Mouse (Mus musculus) liver, adult 2 months (tissue): ENCODE measurements around the gene Rpl31. TPM values are rescaled to one million over a fixed set of nuclear protein-coding genes. Genes with fewer than 3 reads are reported as not detected.
A peak's percentile ranks its signal among the peaks of the same experiment; 100 is the strongest.

Experiments
- DNase-seq: peaks from one replicate; pipeline ENCODE4 v3.0.0-alpha.2; 2011; ENCODE audit warnings: low read depth, low spot score; ENCODE audit errors: extremely low read depth
- H3K27ac ChIP-seq: fragments of 200-500 bp; replicated peaks from 2 replicates; pipeline ENCODE4 v1.5.1; 2012; ENCODE audit warnings: low read depth, mild to moderate bottlenecking, control low read depth, inconsistent platforms, low read length; ENCODE audit not compliant: insufficient read depth
- H3K27me3 ChIP-seq: fragments of 200-500 bp; 2 replicates; pipeline ENCODE4 v1.6.1; 2012; ENCODE audit warnings: mild to moderate bottlenecking, moderate library complexity, low read length, inconsistent platforms; ENCODE audit not compliant: control insufficient read depth, insufficient read depth
- H3K36me3 ChIP-seq: fragments of 200-500 bp; 2 replicates; pipeline ENCODE4 v1.6.1; 2012; ENCODE audit warnings: low read length, inconsistent platforms; ENCODE audit not compliant: control insufficient read depth, insufficient read depth
- H3K4me1 ChIP-seq: fragments of 200-500 bp; 2 replicates; pipeline ENCODE4 v1.6.1; 2011; ENCODE audit warnings: low read length; ENCODE audit not compliant: control insufficient read depth, insufficient read depth
- H3K4me3 ChIP-seq: fragments of 200-500 bp; 2 replicates; pipeline ENCODE4 v1.5.1; 2011; ENCODE audit warnings: low read depth, mild to moderate bottlenecking, control low read depth, low read length, moderate library complexity; ENCODE audit not compliant: insufficient read depth
- H3K79me2 ChIP-seq: fragments of 200-500 bp; 2 replicates; pipeline ENCODE4 v1.6.1; 2012; ENCODE audit warnings: inconsistent platforms, mild to moderate bottlenecking, low read length, moderate library complexity; ENCODE audit not compliant: control insufficient read depth, insufficient read depth
- H3K9ac ChIP-seq: fragments of 200-500 bp; 2 replicates; pipeline ENCODE4 v1.6.1; 2012; ENCODE audit warnings: low read depth, mild to moderate bottlenecking, control low read depth, inconsistent platforms, low read length
- CTCF ChIP-seq: fragments of 200-500 bp; IDR thresholded peaks from 2 replicates; pipeline ENCODE4 v1.5.1; 2011; ENCODE audit warnings: low read depth, low read length, control low read depth
- POLR2A ChIP-seq: fragments of 200-500 bp; IDR thresholded peaks from 2 replicates; pipeline ENCODE4 v1.6.1; 2011; ENCODE audit warnings: low read length, control low read depth; ENCODE audit not compliant: insufficient read depth; ENCODE audit errors: extremely low read depth
- WGBS: fragments of 180-500 bp; shearing (Covaris S2); methylation state at CpG from one replicate; pipeline ENCODE4 v1.1.7; 2018; 5-methylcytosine and 5-hydroxymethylcytosine counted together
- polyA plus RNA-seq: library from polyadenylated mRNA; depleted of rRNA; stranded (reverse); fragments of >200 nt; gene quantifications from 2 replicates; pipeline ENCODE4 v1.2.3, GENCODE M21; 2012; rRNA removed
- total RNA-seq: library from RNA; depleted of rRNA; stranded (reverse); fragments of >200 nt; gene quantifications from 2 replicates; pipeline ENCODE4 v1.2.3, GENCODE M21; 2014; rRNA removed

Gene Rpl31
- total and polyA plus RNA-seq, 2 experiments, result 68.8 to 300 TPM

DNA sequence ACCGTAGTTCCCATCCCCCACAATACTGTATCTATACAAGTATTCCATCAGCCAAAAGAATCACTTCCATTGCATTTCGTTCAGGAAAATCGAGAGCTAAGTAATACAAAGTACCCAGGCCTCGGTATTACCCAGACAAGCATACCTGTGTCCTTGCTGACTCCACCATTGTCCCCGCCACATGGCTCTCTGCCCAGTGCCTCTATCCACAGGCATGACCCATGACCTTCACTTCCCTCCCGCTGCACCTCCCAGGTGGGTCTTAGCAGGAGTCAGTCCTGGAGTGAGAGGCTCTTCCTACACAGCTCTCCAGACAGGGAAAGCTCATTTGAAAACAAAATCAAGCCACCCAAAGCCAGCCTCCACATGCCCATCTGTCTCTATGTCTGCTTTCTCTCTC, 40.5 kb downstream of the Rpl31 start:
- Histone ChIP-seq H3K27me3 (no peaks in the 10 kb centered on the region), H3K9ac (no peak overlapping the region), H3K36me3 (peaks cover 3% of the 10 kb centered on the region; the same call in 1 of the 2 replicates), H3K4me3 (no peak overlapping the region), H3K27ac (no peak overlapping the region), H3K4me1 (peaks cover 10% of the 10 kb centered on the region), H3K79me2 (no peaks in the 10 kb centered on the region; the same call in 1 of the 2 replicates)
- peak; percentile 53 for DNase-seq
- 57% methylated on average over 6 of the region's 6 CpGs for WGBS
- TF ChIP-seq POLR2A (no peak), CTCF (no peak)

DNA sequence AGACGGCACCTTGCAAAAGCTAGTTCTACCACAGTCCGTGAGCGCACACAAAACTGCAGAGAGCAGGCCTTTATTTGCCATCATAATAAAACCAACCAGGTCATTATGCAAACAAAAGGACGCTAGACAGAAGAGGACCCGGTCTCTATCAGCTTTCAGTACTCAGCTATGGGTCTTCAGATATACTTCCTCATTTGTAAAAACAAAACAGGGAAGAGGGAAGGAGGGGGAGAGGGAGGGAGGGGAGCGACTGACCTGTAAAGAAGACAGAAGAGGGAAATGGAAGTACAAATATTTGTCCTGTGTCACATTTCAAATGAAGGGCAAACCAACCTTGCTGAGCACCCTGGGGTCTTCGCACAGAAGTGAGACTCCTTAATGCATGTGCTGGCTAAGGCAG, 41.0 kb downstream of the Rpl31 start:
- Histone ChIP-seq H3K4me3 (no peak overlapping the region), H3K27me3 (no peaks in the 10 kb centered on the region), H3K79me2 (no peaks in the 10 kb centered on the region; the same call in 1 of the 2 replicates), H3K27ac (no peak overlapping the region), H3K9ac (no peak overlapping the region), H3K4me1 (peaks cover 10% of the 10 kb centered on the region), H3K36me3 (peaks cover 2% of the 10 kb centered on the region; the same call in 1 of the 2 replicates)
- 21% methylated on average over 7 of the region's 7 CpGs for WGBS
- DNase-seq, result no peak
- TF ChIP-seq CTCF, result no peak
- no peak for TF ChIP-seq POLR2A

DNA sequence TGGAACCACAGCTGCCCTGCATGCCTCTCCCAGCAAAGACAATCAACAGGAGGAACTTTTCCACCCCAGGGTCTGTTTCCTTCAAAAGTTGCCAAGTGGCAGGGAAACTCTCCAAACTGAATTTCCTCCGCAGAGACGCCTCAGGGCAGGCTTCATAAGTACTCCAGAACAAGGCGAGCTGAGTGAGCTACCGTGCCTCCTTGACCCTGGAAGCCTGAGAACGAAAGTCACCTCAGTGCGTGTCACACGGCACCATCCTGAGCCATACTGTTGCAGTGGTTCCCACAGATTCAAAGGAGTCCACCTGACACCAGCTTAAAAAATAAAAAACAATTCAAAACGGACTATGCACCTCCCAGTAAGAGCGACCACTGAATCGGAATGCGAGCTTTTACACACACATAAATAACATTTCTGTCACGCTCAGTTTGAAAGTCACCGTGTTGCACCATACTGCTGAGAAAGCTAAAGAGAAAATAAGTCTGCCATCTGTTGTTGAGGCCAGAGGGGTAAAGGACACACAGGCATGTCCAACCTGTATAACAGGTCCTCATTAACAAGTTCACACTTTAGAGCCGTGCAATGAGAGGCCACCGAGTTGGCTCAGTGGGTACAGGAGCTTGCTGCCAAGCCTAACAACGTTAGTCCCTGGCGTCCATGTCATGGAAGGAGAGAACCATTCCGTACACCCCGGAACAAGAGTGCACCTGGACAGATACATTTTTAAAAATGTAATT, 42.6 kb downstream of the Rpl31 start:
- no peak overlapping the region for H3K4me3 ChIP-seq
- H3K36me3 ChIP-seq, result no peaks in the 10 kb centered on the region; the same call in 1 of the 2 replicates
- DNase-seq, result no peak
- TF ChIP-seq POLR2A, result no peak
- TF ChIP-seq CTCF, result no peak
- peaks cover 10% of the 10 kb centered on the region for H3K4me1 ChIP-seq
- no peak overlapping the region for H3K27ac ChIP-seq
- no peak overlapping the region for H3K9ac ChIP-seq
- WGBS, result 86% methylated on average over 19 of the region's 19 CpGs
- no peaks in the 10 kb centered on the region for H3K27me3 ChIP-seq
- H3K79me2 ChIP-seq, result no peaks in the 10 kb centered on the region; the same call in 1 of the 2 replicates

DNA sequence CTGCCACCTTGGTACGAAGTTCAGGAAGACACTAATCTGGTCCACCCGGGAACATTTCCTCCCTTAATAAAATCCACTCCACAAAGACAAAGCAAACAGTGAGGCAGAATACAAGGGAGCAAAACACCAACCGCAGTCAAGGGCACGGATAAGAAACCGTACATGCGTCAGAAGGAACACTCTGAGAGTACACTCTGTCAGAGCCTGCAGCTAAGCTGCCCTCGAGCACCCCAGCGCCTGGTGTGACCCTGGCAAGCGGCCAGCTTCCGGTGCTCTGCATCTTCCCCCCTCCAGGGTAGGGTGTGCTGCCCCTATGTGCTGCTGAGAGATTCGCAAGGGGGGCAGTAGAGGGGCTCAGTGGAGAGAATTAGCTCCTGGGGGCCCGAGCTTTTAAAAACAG, 50.2 kb downstream of the Rpl31 start:
- Histone ChIP-seq H3K27ac (peak overlapping the region; percentile 45), H3K9ac (0 out of 2 replicates have a peak overlapping the region, but pooled peaks have one; percentile 18)
- 44% methylated on average over 12 of the region's 12 CpGs for WGBS

DNA sequence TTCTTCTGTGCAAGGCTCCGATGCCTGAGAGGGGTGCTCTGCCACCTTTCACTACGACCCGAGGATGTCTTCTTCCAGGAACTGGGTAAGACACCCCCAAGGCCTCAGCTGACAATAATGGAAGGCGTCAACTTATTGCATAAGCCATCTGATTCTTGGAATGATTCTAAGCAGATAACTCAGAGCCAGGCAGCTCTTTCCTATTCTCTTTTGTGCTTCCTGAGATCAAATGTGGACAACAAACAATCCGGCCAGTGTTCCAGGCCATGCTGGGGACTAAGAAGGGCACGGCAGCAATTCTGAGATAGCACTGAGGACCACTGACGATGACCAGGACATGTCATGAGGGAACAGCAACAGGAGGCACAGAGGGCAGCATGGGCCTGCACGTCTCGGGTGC, 51.2 kb downstream of the Rpl31 start:
- 82% methylated on average over 9 of the region's 9 CpGs for WGBS
- Histone ChIP-seq H3K79me2 (no peaks in the 10 kb centered on the region), H3K36me3 (no peaks in the 10 kb centered on the region), H3K27me3 (no peaks in the 10 kb centered on the region), H3K4me1 (peaks cover 3% of the 10 kb centered on the region), H3K4me3 (no peak overlapping the region), H3K27ac (no peak overlapping the region), H3K9ac (no peak overlapping the region)
- DNase-seq, result no peak
- no peak for TF ChIP-seq POLR2A
- TF ChIP-seq CTCF, result no peak

More for the DNA sequence above, 50.2 kb downstream of the Rpl31 start:
- H3K27me3 ChIP-seq, result no peaks in the 10 kb centered on the region
- H3K36me3 ChIP-seq, result no peaks in the 10 kb centered on the region
- no peak overlapping the region for H3K4me3 ChIP-seq
- TF ChIP-seq CTCF (no peak), POLR2A (no peak)
- peaks cover 3% of the 10 kb centered on the region for H3K4me1 ChIP-seq
- H3K79me2 ChIP-seq, result no peaks in the 10 kb centered on the region; the same call in 1 of the 2 replicates
- DNase-seq, result no peak

DNA sequence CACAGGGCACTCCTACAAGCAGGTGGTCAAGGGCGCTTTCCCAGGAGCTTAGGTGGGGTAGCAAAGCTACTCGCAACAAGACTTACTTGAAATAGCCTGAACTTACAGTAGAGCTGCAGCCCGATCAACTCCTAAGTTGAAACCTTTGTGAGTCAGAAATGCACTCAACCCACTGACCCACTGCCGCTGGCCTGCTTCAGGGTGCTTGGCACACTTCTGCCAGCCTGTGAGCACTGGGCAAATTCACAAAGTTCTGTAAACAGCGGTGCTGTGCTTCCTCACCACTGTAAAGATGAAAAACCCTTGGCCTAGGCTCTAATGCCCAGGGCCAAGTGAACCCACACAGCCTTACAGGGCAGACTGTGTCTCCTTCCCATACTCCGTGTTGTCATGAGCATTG, 53.3 kb downstream of the Rpl31 start:
- 81% methylated on average over 6 of the region's 6 CpGs for WGBS
- TF ChIP-seq CTCF (no peak), POLR2A (no peak)

More for the DNA sequence above, 53.3 kb downstream of the Rpl31 start:
- H3K79me2 ChIP-seq, result no peaks in the 10 kb centered on the region
- H3K9ac ChIP-seq, result no peak overlapping the region
- H3K36me3 ChIP-seq, result no peaks in the 10 kb centered on the region
- no peaks in the 10 kb centered on the region for H3K27me3 ChIP-seq
- H3K4me1 ChIP-seq, result peaks cover 9% of the 10 kb centered on the region
- DNase-seq, result no peak
- no peak overlapping the region for H3K27ac ChIP-seq
- no peak overlapping the region for H3K4me3 ChIP-seq

Other genes starting within 250 kb of the Rpl31 start
- gene Npas2, start 174.1 kb upstream of the Rpl31 start, total RNA-seq, result 0.07 TPM in 1 of 2 replicates, not detected in the other
- 3.7 and 5.2 TPM in 2 replicates for gene Npas2, start 174.1 kb upstream of the Rpl31 start, polyA plus RNA-seq
- gene Tbc1d8, start 110.9 kb downstream of the Rpl31 start, total RNA-seq, result 7.0 and 12.6 TPM in 2 replicates
- gene Tbc1d8, start 110.9 kb downstream of the Rpl31 start, polyA plus RNA-seq, result 8.2 and 13.9 TPM in 2 replicates
- 6.8 and 7.7 TPM in 2 replicates for gene Cnot11, start 167.2 kb downstream of the Rpl31 start, total RNA-seq
- 9.3 and 9.9 TPM in 2 replicates for gene Cnot11, start 167.2 kb downstream of the Rpl31 start, polyA plus RNA-seq
- gene Rnf149, start 209.6 kb downstream of the Rpl31 start, total RNA-seq, result 83.6 and 84.2 TPM in 2 replicates
- 58.9 and 66.0 TPM in 2 replicates for gene Rnf149, start 209.6 kb downstream of the Rpl31 start, polyA plus RNA-seq